Mouse (Mus musculus): Measurements from ENCODE around the gene Noto. TPM values are rescaled to one million over a fixed set of nuclear protein-coding genes. Genes with fewer than 3 reads are reported as not detected.

Noto gene
- total and polyA plus RNA-seq, 2 experiments from 2014 or later = not detected

- Histone ChIP-seq H3K27ac (ENCODE audit: low read depth, low read length) (no peak overlapping the region), H3K4me1 (ENCODE audit: insufficient read depth, low read length) (peaks cover 6% of the 10 kb centered on the region; the same call in 1 of the 2 replicates), H3K4me3 (ENCODE audit: low read depth, low read length) (peak overlapping the region; percentile 31), H3K9ac (replicated peaks; ENCODE audit: low read length, poor library complexity, severe bottlenecking) (peak overlapping the region; percentile 54; the same call in 1 of the 2 replicates), H3K4me2 (ENCODE audit: low read depth, low read length, poor library complexity, severe bottlenecking) (peak overlapping the region; percentile 55), H3K27me3 (ENCODE audit: insufficient read depth, low read length) (peaks cover 25% of the 10 kb centered on the region), H3K36me3 (ENCODE audit: insufficient read depth, low read length) (no peaks in the 10 kb centered on the region), H3K9me3 (ENCODE audit: low read length) (no peaks in the 10 kb centered on the region)
- 3% methylated on average over 31 of the region's 31 CpGs for WGBS
- ATAC-seq (ENCODE audit: low FRiP score) = no peak
- no peak for TF ChIP-seq CTCF (IDR thresholded peaks at IDR 0.05)
- peak; percentile 24 for DNase-seq (ENCODE audit: low spot score)
Observed at GRCm38 (mm10) chr6:85409003-85409402, 14.7 kb upstream of the Noto start.

GRCm38 (mm10) chr6:85410771-85411273, 12.9 kb upstream of the Noto start:
- ATAC-seq (ENCODE audit: low FRiP score) (peak; percentile 82; the same call in 1 of the 2 replicates), DNase-seq (ENCODE audit: low spot score) (peak; percentile 88)
- Histone ChIP-seq H3K4me3 (ENCODE audit: low read depth, low read length) (no peak overlapping the region), H3K4me1 (ENCODE audit: insufficient read depth, low read length) (peaks cover 6% of the 10 kb centered on the region; the same call in 1 of the 2 replicates), H3K36me3 (ENCODE audit: insufficient read depth, low read length) (no peaks in the 10 kb centered on the region), H3K9me3 (ENCODE audit: low read length) (no peaks in the 10 kb centered on the region), H3K27me3 (ENCODE audit: insufficient read depth, low read length) (peaks cover 25% of the 10 kb centered on the region), H3K4me2 (ENCODE audit: low read depth, low read length, poor library complexity, severe bottlenecking) (no peak overlapping the region), H3K27ac (ENCODE audit: low read depth, low read length) (no peak overlapping the region), H3K9ac (replicated peaks; ENCODE audit: low read length, poor library complexity, severe bottlenecking) (no peak overlapping the region)
- TF ChIP-seq CTCF (IDR thresholded peaks at IDR 0.05) = peak; percentile 83
- WGBS = 12% methylated on average over 13 of the region's 13 CpGs

- H3K9ac ChIP-seq (replicated peaks; ENCODE audit: low read length, poor library complexity, severe bottlenecking) = no peak overlapping the region
- WGBS = 59% methylated on average over 3 of the region's 3 CpGs
- no peak for TF ChIP-seq CTCF (IDR thresholded peaks at IDR 0.05)
- H3K36me3 ChIP-seq (ENCODE audit: insufficient read depth, low read length) = no peaks in the 10 kb centered on the region
- no peak for DNase-seq (ENCODE audit: low spot score)
- no peak overlapping the region for H3K4me3 ChIP-seq (ENCODE audit: low read depth, low read length)
- H3K27ac ChIP-seq (ENCODE audit: low read depth, low read length) = no peak overlapping the region
- ATAC-seq (ENCODE audit: low FRiP score) = no peak
- H3K27me3 ChIP-seq (ENCODE audit: insufficient read depth, low read length) = no peaks in the 10 kb centered on the region
- no peaks in the 10 kb centered on the region for H3K9me3 ChIP-seq (ENCODE audit: low read length)
- H3K4me1 ChIP-seq (ENCODE audit: insufficient read depth, low read length) = no peaks in the 10 kb centered on the region
- no peak overlapping the region for H3K4me2 ChIP-seq (ENCODE audit: low read depth, low read length, poor library complexity, severe bottlenecking)
Observed at GRCm38 (mm10) chr6:85415829-85416228, 7.9 kb upstream of the Noto start.

- ATAC-seq (ENCODE audit: low FRiP score) (no peak), DNase-seq (ENCODE audit: low spot score) (no peak)
- 90% methylated on average over 2 of the region's 2 CpGs for WGBS
- H3K9me3 ChIP-seq (ENCODE audit: low read length) = no peaks in the 10 kb centered on the region
- peaks cover 7% of the 10 kb centered on the region; the same call in 1 of the 2 replicates for H3K27me3 ChIP-seq (ENCODE audit: insufficient read depth, low read length)
- H3K36me3 ChIP-seq (ENCODE audit: insufficient read depth, low read length) = no peaks in the 10 kb centered on the region
- no peak overlapping the region for H3K27ac ChIP-seq (ENCODE audit: low read depth, low read length)
- no peak overlapping the region for H3K4me3 ChIP-seq (ENCODE audit: low read depth, low read length)
- no peaks in the 10 kb centered on the region for H3K4me1 ChIP-seq (ENCODE audit: insufficient read depth, low read length)
- no peak overlapping the region for H3K4me2 ChIP-seq (ENCODE audit: low read depth, low read length, poor library complexity, severe bottlenecking)
- no peak overlapping the region for H3K9ac ChIP-seq (replicated peaks; ENCODE audit: low read length, poor library complexity, severe bottlenecking)
- TF ChIP-seq CTCF (IDR thresholded peaks at IDR 0.05) = no peak
Observed at GRCm38 (mm10) chr6:85419150-85419549, 4.5 kb upstream of the Noto start.

GRCm38 (mm10) chr6:85431274-85431841, 7.7 kb downstream of the Noto start:
- peak; percentile 59; the same call in 1 of the 2 replicates for ATAC-seq (ENCODE audit: low FRiP score)

GRCm38 (mm10) chr6:85431842-85432431, 8.3 kb downstream of the Noto start, which contains the start of gene Smyd5:
Gene Smyd5, plus strand, starts transcription at chr6:85431989.
- Histone ChIP-seq H3K4me3 (ENCODE audit: low read depth, low read length) (peak within 1 kb of the TSS; percentile 95), H3K4me2 (ENCODE audit: low read depth, low read length, poor library complexity, severe bottlenecking) (peak within 1 kb of the TSS; percentile 83), H3K27me3 (ENCODE audit: insufficient read depth, low read length) (no peaks in the 10 kb centered on the region), H3K9me3 (ENCODE audit: low read length) (no peaks in the 10 kb centered on the region), H3K9ac (replicated peaks; ENCODE audit: low read length, poor library complexity, severe bottlenecking) (peak within 1 kb of the TSS; percentile 76), H3K27ac (ENCODE audit: low read depth, low read length) (no peak within 1 kb of the TSS), H3K36me3 (ENCODE audit: insufficient read depth, low read length) (no peaks in the 10 kb centered on the region), H3K4me1 (ENCODE audit: insufficient read depth, low read length) (no peaks in the 10 kb centered on the region)
- TF ChIP-seq CTCF (IDR thresholded peaks at IDR 0.05) = no peak
- ATAC-seq (ENCODE audit: low FRiP score) (peak; percentile 81), DNase-seq (ENCODE audit: low spot score) (peak; percentile 66)
- 0% methylated on average over 38 of the region's 39 CpGs for WGBS

More at GRCm38 (mm10) chr6:85431274-85431841, 7.7 kb downstream of the Noto start:
- Histone ChIP-seq H3K36me3 (ENCODE audit: insufficient read depth, low read length) (no peaks in the 10 kb centered on the region), H3K27me3 (ENCODE audit: insufficient read depth, low read length) (no peaks in the 10 kb centered on the region), H3K9ac (replicated peaks; ENCODE audit: low read length, poor library complexity, severe bottlenecking) (peak overlapping the region; percentile 76; the same call in 1 of the 2 replicates), H3K4me2 (ENCODE audit: low read depth, low read length, poor library complexity, severe bottlenecking) (peak overlapping the region; percentile 83), H3K4me1 (ENCODE audit: insufficient read depth, low read length) (no peaks in the 10 kb centered on the region), H3K4me3 (ENCODE audit: low read depth, low read length) (peak overlapping the region; percentile 95), H3K9me3 (ENCODE audit: low read length) (no peaks in the 10 kb centered on the region), H3K27ac (ENCODE audit: low read depth, low read length) (no peak overlapping the region)
- 47% methylated on average over 8 of the region's 8 CpGs for WGBS
- DNase-seq (ENCODE audit: low spot score) = no peak
- TF ChIP-seq CTCF (IDR thresholded peaks at IDR 0.05) = peak; percentile 35; the same call in 1 of the 2 replicates
